Mouse (Mus musculus): ENCODE results near the gene Tbx21.

Tbx21 gene

DNA sequence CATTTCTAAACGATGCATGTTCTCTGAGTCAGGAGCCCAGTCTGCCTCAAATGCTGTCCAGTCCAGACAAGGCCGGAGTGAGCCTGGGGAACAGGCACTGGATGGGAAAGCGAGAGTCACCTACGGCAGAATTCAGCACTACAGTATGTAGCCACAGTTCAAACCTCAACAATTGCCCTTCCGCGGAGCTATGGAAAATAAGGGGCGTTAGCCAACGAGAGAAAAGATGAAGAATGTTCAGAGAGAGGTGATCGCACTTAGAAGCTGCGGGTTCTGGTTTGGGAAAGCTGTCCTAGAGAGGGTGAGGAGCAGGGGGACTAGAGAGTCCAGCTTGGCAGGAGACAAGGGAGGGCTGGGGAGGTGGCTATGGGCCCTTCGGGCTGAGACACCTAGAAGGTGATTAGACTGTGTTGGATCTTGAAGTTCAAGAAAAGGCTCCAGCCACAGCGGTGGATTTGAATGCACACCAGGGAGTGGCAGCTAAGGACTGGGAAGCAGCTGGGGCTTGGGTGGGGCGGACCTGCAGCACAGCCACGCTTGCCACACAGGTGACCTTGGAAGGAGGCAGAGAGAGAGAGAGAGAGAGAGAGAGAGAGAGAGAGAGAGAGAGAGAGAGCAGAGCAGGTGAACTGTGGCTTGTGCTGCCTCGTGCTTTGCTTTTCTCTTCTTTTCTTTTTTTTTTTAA lies 30.2 kb downstream of the Tbx21 start:
- in situ Hi-C loops (cut with MboI, MseI), result no loop called here

DNA sequence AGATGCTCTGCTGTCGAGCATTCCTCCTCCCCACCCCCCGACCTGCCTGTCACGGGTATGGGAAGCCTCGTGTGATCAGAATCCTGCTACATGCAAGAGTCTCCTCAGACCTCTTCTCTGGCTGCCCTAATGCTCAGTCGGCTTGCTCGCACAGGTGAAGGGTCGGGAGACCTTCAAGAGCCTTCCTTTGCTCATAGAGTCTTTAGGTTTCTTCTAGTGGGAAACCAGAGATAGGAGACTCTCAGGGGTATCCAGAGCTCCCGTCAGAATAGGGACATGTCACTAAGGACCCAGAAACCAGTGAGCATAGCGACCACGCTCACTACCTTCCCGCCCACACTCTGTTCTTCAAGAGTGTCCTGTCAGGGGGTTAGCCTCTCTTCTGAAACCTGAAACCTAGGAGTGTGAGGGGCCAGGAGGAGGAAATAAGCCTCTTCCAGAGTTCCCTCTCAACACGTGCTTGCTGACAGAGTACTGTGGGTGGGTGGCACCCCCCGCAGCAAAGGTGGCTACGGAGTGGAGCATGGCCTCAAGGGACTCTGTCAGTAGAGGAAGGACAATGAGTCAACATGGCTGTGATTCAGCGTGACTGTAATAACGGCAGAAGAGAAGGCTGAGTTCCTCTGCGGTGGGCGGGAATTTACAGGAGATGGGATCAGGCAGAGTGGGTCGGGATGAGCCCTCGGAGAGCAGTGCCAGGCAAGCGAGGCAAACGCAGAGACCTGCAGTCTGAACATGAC lies 31.6 kb downstream of the Tbx21 start:
- in situ Hi-C loops (cut with MboI, MseI), result no loop called here

GRCm38 (mm10) chr11:97082977-97083376 lies 32.2 kb downstream of the Tbx21 start:
- in situ Hi-C loops (cut with MboI, MseI), result no loop called here

DNA sequence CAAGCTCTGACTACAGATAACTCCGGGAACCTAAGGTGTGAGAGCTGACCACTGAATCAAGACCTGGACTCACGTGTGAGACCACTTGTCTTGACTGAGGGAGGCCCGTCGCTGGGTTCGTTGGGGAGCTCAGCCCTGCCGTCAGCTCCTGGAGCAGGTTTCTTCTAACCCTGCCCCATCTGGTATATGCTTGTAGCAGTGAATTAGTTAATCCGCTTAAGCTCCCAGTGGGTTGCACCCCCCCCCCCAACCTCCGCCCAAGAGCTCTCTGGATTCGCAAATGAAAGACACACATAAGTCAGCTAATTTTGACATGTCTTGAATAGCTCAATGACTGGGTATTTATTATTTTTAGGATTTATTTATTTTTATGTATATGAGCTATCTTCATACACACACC lies 34.8 kb downstream of the Tbx21 start:
- in situ Hi-C loops (cut with MboI, MseI), result no loop called here

DNA sequence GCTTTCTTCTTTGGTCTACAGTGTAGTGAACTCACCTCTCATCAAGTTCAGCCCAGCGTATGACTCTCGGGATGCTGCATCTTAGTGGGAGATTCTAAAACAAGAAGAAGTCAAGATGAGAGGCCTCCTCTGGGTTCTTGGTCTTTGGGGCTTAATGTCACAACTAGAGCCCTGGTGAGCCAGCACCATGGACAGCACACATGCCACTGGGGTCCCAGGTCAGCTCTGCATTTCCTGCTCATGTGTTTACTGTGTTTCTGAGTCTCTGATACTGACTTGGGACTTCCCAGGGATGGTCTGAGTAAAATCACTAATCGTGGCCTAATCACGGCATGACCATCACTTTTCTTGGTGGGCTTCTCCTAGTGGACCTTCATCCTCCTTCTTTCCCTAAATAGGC lies 36.4 kb downstream of the Tbx21 start:
- in situ Hi-C loops (cut with MboI, MseI), result no loop called here

GRCm38 (mm10) chr11:97074235-97074634 lies 40.9 kb downstream of the Tbx21 start:
- in situ Hi-C loops (cut with MboI, MseI), result no loop called here

DNA sequence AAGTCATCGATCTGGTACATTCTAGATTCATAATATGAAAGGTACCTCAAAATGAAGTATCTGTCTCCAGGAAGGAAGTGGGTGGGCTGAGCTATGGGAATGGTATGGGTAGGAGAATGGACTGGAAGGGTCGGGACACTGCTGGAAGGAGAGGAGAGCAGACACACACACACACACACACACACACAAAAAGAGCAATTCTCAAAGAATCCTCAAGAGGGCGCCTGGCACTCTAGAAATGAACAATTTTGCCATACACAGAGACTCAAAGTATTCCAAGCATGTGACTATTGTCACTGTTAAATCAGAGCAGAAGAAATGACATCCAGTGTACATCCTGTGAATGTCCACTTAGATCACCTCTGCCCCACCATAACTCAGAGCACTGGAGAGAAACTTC lies 42.6 kb downstream of the Tbx21 start:
- in situ Hi-C loops (cut with MboI, MseI), result no loop called here

- in situ Hi-C loops (cut with MboI, MseI), result no loop called here
Observed at GRCm38 (mm10) chr11:97071129-97071528, 44.0 kb downstream of the Tbx21 start.

GRCm38 (mm10) chr11:97069770-97070169 lies 45.4 kb downstream of the Tbx21 start:
- in situ Hi-C loops (cut with MboI, MseI), result no loop called here

- in situ Hi-C loops (cut with MboI, MseI), result no loop called here
Observed at GRCm38 (mm10) chr11:97069333-97069732, 45.8 kb downstream of the Tbx21 start.

- in situ Hi-C loops (cut with MboI, MseI), result no loop called here
Observed at GRCm38 (mm10) chr11:97066656-97067360, 48.3 kb downstream of the Tbx21 start.

DNA sequence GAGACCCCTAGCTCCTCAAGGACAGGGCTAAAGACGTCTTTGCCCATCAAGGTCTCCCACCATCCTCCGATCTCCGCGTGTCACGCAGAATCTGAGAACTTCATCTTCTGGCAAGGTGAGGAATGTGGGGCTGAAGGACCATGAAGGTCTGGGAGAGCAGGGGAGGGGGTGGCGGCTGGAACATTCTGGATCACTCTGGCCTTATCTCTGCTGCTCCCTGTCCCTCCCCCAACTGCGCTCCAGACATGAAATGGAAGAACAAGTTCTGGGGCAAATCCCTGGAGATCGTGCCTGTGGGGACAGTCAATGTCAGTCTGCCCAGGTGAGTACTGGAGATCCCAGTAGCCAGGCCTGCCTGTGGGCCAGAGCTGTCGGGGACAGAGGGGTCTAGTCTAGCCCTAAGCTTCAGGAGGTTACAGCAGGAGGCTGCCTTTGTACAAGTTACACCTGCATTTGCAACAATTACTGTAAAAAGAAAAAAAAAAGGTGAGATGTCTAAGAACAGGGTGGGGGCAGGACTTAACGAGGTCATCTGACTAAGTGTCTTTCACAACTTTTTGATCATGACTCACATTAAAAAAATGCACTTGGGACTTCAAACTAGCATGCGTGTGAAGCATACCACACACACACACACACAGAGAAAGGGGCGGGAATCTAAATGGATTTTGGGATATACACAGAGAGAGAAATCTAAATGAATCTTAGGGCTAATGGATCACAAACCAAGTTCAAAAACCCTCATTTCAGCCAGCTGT lies 49.4 kb downstream of the Tbx21 start:
- in situ Hi-C loops (cut with MboI, MseI), result no loop called here

DNA sequence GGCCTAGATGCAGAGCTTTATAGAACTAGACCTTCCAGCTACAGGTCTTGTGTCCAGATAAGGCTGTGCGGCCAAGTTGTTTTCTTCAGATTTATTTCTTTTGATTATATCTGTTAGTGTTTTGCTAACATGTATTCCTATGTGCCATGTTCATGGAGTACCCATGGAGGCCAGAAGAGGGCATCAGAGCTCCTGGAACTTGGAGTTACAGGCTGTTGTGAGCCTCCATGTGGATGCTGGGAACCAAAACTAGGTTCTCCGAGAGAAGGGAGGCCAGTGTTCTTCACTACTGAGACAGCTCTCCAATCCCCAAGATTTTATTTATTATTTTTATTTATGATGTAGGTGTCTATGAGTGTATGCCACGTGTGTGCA lies 51.2 kb downstream of the Tbx21 start:
- in situ Hi-C loops (cut with MboI, MseI), result no loop called here

GRCm38 (mm10) chr11:97063274-97063920 lies 51.7 kb downstream of the Tbx21 start:
- in situ Hi-C loops (cut with MboI, MseI), result no loop called here

GRCm38 (mm10) chr11:97052219-97052646 lies 62.9 kb downstream of the Tbx21 start:
- in situ Hi-C loops (cut with MboI, MseI), result no loop called here

GRCm38 (mm10) chr11:97050944-97051586 lies 64.1 kb downstream of the Tbx21 start:
- in situ Hi-C loops (cut with MboI, MseI), result no loop called here

- in situ Hi-C loops (cut with MboI, MseI), result no loop called here
Observed at GRCm38 (mm10) chr11:97050216-97050943, 64.8 kb downstream of the Tbx21 start, which contains the start of gene Osbpl7. Osbpl7 (plus strand) TSS chr11:97050628.

- in situ Hi-C loops (cut with MboI, MseI), result no loop called here
Observed at GRCm38 (mm10) chr11:97049492-97050085, 65.5 kb downstream of the Tbx21 start.

- in situ Hi-C loops (cut with MboI, MseI), result no loop called here
Observed at GRCm38 (mm10) chr11:97048090-97048650, 67.0 kb downstream of the Tbx21 start.

All from T-helper 1 cell (primary cell).